Mouse (Mus musculus): ENCODE results near the gene Nt5c. TPM values are rescaled to one million over a fixed set of nuclear protein-coding genes. Genes with fewer than 3 reads are reported as not detected.

Nt5c gene
- polyA plus RNA-seq, 1 experiment from 2014 or later = 133 TPM

DNA sequence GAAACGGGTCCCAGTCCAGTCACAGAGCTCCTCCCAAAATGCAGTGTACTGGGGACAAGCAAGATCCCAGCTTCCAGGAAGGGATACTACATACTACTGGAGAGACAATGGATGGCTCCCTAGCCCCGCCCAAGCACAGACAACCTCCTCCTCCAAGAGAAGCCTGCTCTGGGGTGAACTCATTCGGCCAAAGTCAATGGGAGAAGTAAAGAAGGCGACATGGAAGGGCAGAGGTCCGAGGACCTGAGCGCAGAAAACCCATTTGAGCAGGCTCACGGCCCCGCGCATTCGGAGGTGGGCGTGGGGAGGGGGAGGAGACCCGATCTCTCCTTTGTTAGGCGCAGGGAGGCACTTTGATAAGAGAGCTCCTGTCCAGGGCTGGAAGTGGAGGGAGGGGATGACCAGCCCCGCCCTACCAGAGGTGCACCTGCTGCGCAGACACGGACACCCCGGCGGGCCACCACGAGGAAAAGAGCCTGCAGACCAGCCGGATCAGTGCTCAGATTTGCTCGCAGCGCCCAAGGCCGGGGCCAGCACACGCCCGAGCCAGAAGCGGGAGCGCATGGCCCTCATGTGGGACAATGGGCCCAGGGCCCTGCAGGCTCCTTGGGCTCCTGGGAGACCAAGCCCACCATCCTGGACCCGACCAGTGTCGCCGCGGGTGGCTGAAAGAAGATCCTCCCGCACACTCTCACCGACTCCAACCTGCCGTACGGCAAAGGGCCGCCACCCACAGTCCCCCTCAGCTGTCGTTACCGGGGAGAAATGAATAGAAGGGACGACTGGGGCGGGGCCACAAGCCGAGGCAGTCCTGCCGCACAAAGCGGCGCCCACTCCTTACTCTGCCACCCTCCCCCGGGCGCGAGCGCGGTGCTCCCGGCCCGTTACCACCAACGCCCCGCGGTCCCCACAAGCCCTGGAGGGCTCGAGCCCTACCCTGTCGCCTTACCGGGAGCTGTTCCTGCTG lies 21.9 kb upstream of the Nt5c start:
- under 1% methylated on average over 57 of the region's 57 CpGs for WGBS
- ATAC-seq (replicated peaks; ENCODE audit: low FRiP score, low TSS enrichment, low read depth) (peak; percentile 50), DNase-seq (ENCODE audit: low spot score) (peak; percentile 83)
- Histone ChIP-seq H3K4me2 (ENCODE audit: low read length) (peak overlapping the region; percentile 92), H3K9me3 (ENCODE audit: control insufficient read depth, low read length) (no peaks in the 10 kb centered on the region), H3K9ac (ENCODE audit: low read length) (peak overlapping the region; percentile 98), H3K4me1 (replicated peaks; ENCODE audit: control insufficient read depth, insufficient read depth, low read length) (peaks cover 38% of the 10 kb centered on the region), H3K27me3 (replicated peaks; ENCODE audit: control insufficient read depth, insufficient read depth, low read length) (no peaks in the 10 kb centered on the region), H3K36me3 (ENCODE audit: control insufficient read depth, insufficient read depth, low read length) (no peaks in the 10 kb centered on the region), H3K4me3 (ENCODE audit: low read depth, low read length) (peak overlapping the region; percentile 96), H3K27ac (ENCODE audit: low read depth) (peak overlapping the region; percentile 85)

- H3K4me1 ChIP-seq (replicated peaks; ENCODE audit: control insufficient read depth, insufficient read depth, low read length) = peaks cover 38% of the 10 kb centered on the region
- peak overlapping the region; percentile 98 for H3K9ac ChIP-seq (ENCODE audit: low read length)
- H3K4me3 ChIP-seq (ENCODE audit: low read depth, low read length) = peak overlapping the region; percentile 96
- H3K9me3 ChIP-seq (ENCODE audit: control insufficient read depth, low read length) = no peaks in the 10 kb centered on the region
- 20% methylated on average over 8 of the region's 8 CpGs for WGBS
- H3K4me2 ChIP-seq (ENCODE audit: low read length) = peak overlapping the region; percentile 92
- DNase-seq (ENCODE audit: low spot score) = peak; percentile 76
- no peaks in the 10 kb centered on the region for H3K27me3 ChIP-seq (replicated peaks; ENCODE audit: control insufficient read depth, insufficient read depth, low read length)
- ATAC-seq (replicated peaks; ENCODE audit: low FRiP score, low TSS enrichment, low read depth) = no peak
- H3K27ac ChIP-seq (ENCODE audit: low read depth) = peak overlapping the region; percentile 85
- H3K36me3 ChIP-seq (ENCODE audit: control insufficient read depth, insufficient read depth, low read length) = no peaks in the 10 kb centered on the region
Measured at GRCm38 (mm10) chr11:115512407-115513183, 20.9 kb upstream of the Nt5c start.

DNA sequence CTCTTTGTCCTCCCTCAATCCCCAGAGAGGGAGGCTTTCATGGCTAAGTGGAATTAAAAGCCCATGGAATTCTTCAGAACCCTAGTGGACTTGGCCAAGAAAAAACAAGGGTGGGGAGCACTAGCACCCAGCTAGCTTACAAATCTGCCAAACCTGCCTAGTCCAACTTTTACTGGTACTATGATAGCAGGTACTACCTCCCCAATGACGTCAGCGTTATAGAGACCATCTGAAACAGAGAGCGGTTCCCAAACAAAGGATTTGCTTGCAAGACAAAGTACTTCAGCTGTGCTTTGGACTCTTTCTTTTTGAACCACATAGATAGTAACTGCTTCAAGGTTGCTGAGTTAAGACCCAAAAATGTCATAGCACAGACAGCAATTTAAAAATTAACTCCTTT lies 20.3 kb upstream of the Nt5c start:
- Histone ChIP-seq H3K36me3 (ENCODE audit: control insufficient read depth, insufficient read depth, low read length) (no peaks in the 10 kb centered on the region), H3K27ac (ENCODE audit: low read depth) (peak overlapping the region; percentile 85; the same call in 1 of the 2 replicates), H3K27me3 (replicated peaks; ENCODE audit: control insufficient read depth, insufficient read depth, low read length) (no peaks in the 10 kb centered on the region), H3K9ac (ENCODE audit: low read length) (peak overlapping the region; percentile 98), H3K4me3 (ENCODE audit: low read depth, low read length) (peak overlapping the region; percentile 96), H3K4me2 (ENCODE audit: low read length) (peak overlapping the region; percentile 92), H3K9me3 (ENCODE audit: control insufficient read depth, low read length) (no peaks in the 10 kb centered on the region), H3K4me1 (replicated peaks; ENCODE audit: control insufficient read depth, insufficient read depth, low read length) (peaks cover 38% of the 10 kb centered on the region)
- DNase-seq (ENCODE audit: low spot score) = no peak
- 42% methylated on average over 3 of the region's 3 CpGs for WGBS
- no peak for ATAC-seq (replicated peaks; ENCODE audit: low FRiP score, low TSS enrichment, low read depth)

- Histone ChIP-seq H3K4me1 (replicated peaks; ENCODE audit: control insufficient read depth, insufficient read depth, low read length) (peaks cover 38% of the 10 kb centered on the region), H3K4me3 (ENCODE audit: low read depth, low read length) (peak overlapping the region; percentile 96), H3K27me3 (replicated peaks; ENCODE audit: control insufficient read depth, insufficient read depth, low read length) (no peaks in the 10 kb centered on the region), H3K27ac (ENCODE audit: low read depth) (0 out of 2 replicates have a peak overlapping the region, but pooled peaks have one; percentile 7), H3K36me3 (ENCODE audit: control insufficient read depth, insufficient read depth, low read length) (no peaks in the 10 kb centered on the region), H3K4me2 (ENCODE audit: low read length) (peak overlapping the region; percentile 92), H3K9me3 (ENCODE audit: control insufficient read depth, low read length) (no peaks in the 10 kb centered on the region), H3K9ac (ENCODE audit: low read length) (no peak overlapping the region)
- DNase-seq (ENCODE audit: low spot score) = no peak
- 49% methylated on average over 2 of the region's 2 CpGs for WGBS
- ATAC-seq (replicated peaks; ENCODE audit: low FRiP score, low TSS enrichment, low read depth) = no peak
Measured at GRCm38 (mm10) chr11:115511121-115511520, 19.5 kb upstream of the Nt5c start.

DNA sequence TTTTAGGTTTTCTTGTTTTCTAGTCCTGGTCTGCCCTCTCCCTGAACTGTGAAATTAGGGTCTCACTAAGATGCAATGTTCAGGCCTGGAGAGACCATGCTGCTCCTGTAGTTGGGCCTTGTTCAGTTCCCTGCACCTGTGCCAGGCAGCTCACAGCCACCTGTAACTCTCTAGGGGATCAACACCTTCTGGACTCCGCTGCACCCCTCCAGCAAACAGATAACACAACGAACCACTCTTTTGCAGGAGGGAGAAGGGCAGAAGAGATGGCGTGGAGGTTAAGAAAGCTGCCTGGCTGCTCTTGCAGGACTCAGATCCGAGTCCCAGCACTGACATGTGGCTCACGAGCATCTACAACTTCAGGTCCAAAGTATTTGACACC lies 18.8 kb upstream of the Nt5c start:
- DNase-seq (ENCODE audit: low spot score) (no peak), ATAC-seq (replicated peaks; ENCODE audit: low FRiP score, low TSS enrichment, low read depth) (no peak)
- peak overlapping the region; percentile 92 for H3K4me2 ChIP-seq (ENCODE audit: low read length)
- H3K9ac ChIP-seq (ENCODE audit: low read length) = no peak overlapping the region
- H3K27me3 ChIP-seq (replicated peaks; ENCODE audit: control insufficient read depth, insufficient read depth, low read length) = no peaks in the 10 kb centered on the region
- H3K4me3 ChIP-seq (ENCODE audit: low read depth, low read length) = no peak overlapping the region
- H3K4me1 ChIP-seq (replicated peaks; ENCODE audit: control insufficient read depth, insufficient read depth, low read length) = peaks cover 38% of the 10 kb centered on the region
- H3K9me3 ChIP-seq (ENCODE audit: control insufficient read depth, low read length) = no peaks in the 10 kb centered on the region
- no peaks in the 10 kb centered on the region for H3K36me3 ChIP-seq (ENCODE audit: control insufficient read depth, insufficient read depth, low read length)
- WGBS = 52% methylated on average over 5 of the region's 5 CpGs
- H3K27ac ChIP-seq (ENCODE audit: low read depth) = peak overlapping the region; percentile 67; the same call in 1 of the 2 replicates

DNA sequence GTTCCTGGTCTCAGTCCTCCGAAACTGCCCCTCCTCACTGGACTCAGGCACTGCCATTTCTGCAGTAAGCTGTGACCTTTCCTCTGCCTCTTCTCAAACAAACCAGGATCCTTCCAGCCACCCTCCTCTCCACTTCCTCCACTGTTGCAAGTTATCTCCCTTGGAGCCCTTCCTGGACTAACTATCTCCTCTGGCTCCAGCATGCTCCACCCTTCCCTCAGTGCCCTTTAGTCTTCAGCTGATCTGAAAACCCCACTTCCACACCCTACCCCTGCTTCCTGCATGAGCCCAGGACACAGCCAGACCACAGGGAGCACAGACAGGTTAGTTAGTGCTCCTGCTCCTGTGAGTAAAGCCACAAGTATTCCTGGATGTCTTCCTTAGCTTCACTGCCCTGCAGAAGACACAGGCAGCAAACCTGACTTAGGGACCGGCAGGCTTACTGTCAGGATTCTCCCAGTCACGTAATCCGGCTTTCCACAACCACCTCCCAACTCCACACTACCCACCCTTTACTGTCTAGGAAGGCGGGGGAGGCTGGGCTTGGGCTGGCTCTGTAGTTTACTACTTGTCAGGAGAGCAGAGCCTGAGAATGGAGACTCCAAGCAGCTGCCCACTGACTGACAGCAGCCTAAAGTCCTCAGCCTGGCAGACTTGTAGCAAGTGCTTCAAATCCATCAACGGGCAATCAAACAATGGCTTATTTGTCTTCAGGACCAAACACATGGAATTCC lies 18.3 kb upstream of the Nt5c start:
- Histone ChIP-seq H3K36me3 (ENCODE audit: control insufficient read depth, insufficient read depth, low read length) (no peaks in the 10 kb centered on the region), H3K9me3 (ENCODE audit: control insufficient read depth, low read length) (no peaks in the 10 kb centered on the region), H3K9ac (ENCODE audit: low read length) (no peak overlapping the region; the same call in 1 of the 2 replicates), H3K27me3 (replicated peaks; ENCODE audit: control insufficient read depth, insufficient read depth, low read length) (no peaks in the 10 kb centered on the region), H3K4me3 (ENCODE audit: low read depth, low read length) (no peak overlapping the region), H3K4me2 (ENCODE audit: low read length) (peak overlapping the region; percentile 92), H3K27ac (ENCODE audit: low read depth) (peak overlapping the region; percentile 67), H3K4me1 (replicated peaks; ENCODE audit: control insufficient read depth, insufficient read depth, low read length) (peaks cover 38% of the 10 kb centered on the region)
- ATAC-seq (replicated peaks; ENCODE audit: low FRiP score, low TSS enrichment, low read depth) (no peak), DNase-seq (ENCODE audit: low spot score) (peak; percentile 66)
- 26% methylated on average over 6 of the region's 6 CpGs for WGBS

DNA sequence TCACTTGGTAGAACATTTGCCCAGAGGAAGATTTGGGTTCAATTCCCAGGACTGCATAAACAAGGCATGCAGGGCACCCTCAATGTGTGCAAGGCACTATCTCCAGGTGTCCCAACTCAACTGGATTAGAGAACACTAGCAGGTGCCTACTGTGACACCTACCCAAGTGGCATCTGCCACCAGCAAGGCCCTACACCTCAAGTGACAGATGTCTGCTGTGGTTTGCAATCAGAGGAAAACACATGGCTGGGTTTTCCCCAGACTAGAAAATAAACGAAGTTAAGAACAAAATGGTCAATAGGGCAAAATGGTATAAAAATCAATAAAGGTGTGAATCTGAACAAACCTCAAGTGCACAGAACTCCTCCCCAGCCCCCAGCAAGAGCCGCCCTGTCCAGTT lies 16.4 kb upstream of the Nt5c start:
- DNase-seq (ENCODE audit: low spot score) (no peak), ATAC-seq (replicated peaks; ENCODE audit: low FRiP score, low TSS enrichment, low read depth) (no peak)
- Histone ChIP-seq H3K4me1 (replicated peaks; ENCODE audit: control insufficient read depth, insufficient read depth, low read length) (peaks cover 37% of the 10 kb centered on the region), H3K4me2 (ENCODE audit: low read length) (no peak overlapping the region), H3K27me3 (replicated peaks; ENCODE audit: control insufficient read depth, insufficient read depth, low read length) (no peaks in the 10 kb centered on the region), H3K4me3 (ENCODE audit: low read depth, low read length) (no peak overlapping the region), H3K27ac (ENCODE audit: low read depth) (no peak overlapping the region), H3K9ac (ENCODE audit: low read length) (no peak overlapping the region), H3K9me3 (ENCODE audit: control insufficient read depth, low read length) (no peaks in the 10 kb centered on the region), H3K36me3 (ENCODE audit: control insufficient read depth, insufficient read depth, low read length) (peaks cover 5% of the 10 kb centered on the region; the same call in 1 of the 2 replicates)
- 77% methylated on average over 2 of the region's 2 CpGs for WGBS

DNA sequence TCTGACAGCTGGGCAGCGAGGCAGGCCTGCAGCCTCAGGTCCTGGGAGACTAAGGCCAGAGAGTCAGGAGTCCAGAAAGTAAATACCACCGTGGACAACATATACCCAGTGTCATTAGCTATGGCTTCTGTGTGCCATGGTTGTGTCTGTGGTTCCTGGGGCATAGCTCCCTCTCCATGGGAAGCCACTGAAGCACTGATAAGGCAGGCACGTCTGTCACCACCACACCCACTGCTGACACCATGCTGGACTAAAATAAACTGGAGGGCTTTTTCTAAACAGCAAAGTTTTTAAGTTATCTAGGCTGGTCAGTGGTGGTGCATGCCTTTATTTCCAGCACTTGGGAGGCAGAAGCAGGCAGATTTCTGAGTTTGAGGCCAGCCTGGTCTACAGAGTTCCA lies 14.9 kb upstream of the Nt5c start:
- H3K36me3 ChIP-seq (ENCODE audit: control insufficient read depth, insufficient read depth, low read length) = peaks cover 18% of the 10 kb centered on the region
- no peak for DNase-seq (ENCODE audit: low spot score)
- WGBS = 73% methylated on average over 3 of the region's 3 CpGs
- no peak for ATAC-seq (replicated peaks; ENCODE audit: low FRiP score, low TSS enrichment, low read depth)
- no peaks in the 10 kb centered on the region for H3K9me3 ChIP-seq (ENCODE audit: control insufficient read depth, low read length)
- no peak overlapping the region for H3K27ac ChIP-seq (ENCODE audit: low read depth)
- no peaks in the 10 kb centered on the region for H3K27me3 ChIP-seq (replicated peaks; ENCODE audit: control insufficient read depth, insufficient read depth, low read length)
- no peak overlapping the region for H3K4me3 ChIP-seq (ENCODE audit: low read depth, low read length)
- no peak overlapping the region for H3K9ac ChIP-seq (ENCODE audit: low read length)
- H3K4me2 ChIP-seq (ENCODE audit: low read length) = no peak overlapping the region
- H3K4me1 ChIP-seq (replicated peaks; ENCODE audit: control insufficient read depth, insufficient read depth, low read length) = peaks cover 22% of the 10 kb centered on the region
